Mouse (Mus musculus) adipocyte (in vitro differentiated cells): Measurements from ENCODE around the gene Proser2.
A peak's percentile ranks its signal among the peaks of the same experiment; 100 is the strongest.

ENCODE experiments used
- DNase-seq: peaks from one replicate; pipeline ENCODE4 v3.0.0-alpha.2; 2016; ENCODE audit warnings: low spot score

Gene Proser2

GRCm38 (mm10) chr2:6129555-6130355 is at the start of gene Proser2:
TSS of gene Proser2 (minus strand) at chr2:6130211.
- DNase-seq: no peak

GRCm38 (mm10) chr2:6179749-6180117 is 49.7 kb upstream of the Proser2 start:
- no peak for DNase-seq

- DNase-seq: no peak
Measured at GRCm38 (mm10) chr2:6178901-6179748, 49.1 kb upstream of the Proser2 start.

GRCm38 (mm10) chr2:6173013-6173412 is 43.0 kb upstream of the Proser2 start:
- DNase-seq: no peak

- no peak for DNase-seq
Measured at GRCm38 (mm10) chr2:6168560-6168959, 38.5 kb upstream of the Proser2 start.

GRCm38 (mm10) chr2:6167843-6168558 is 38.0 kb upstream of the Proser2 start:
- peak; percentile 89 for DNase-seq

GRCm38 (mm10) chr2:6165771-6166170 is 35.8 kb upstream of the Proser2 start:
- DNase-seq: peak; percentile 72

- DNase-seq: no peak
Measured at GRCm38 (mm10) chr2:6164606-6165290, 34.7 kb upstream of the Proser2 start.

- no peak for DNase-seq
Measured at GRCm38 (mm10) chr2:6162366-6163040, 32.5 kb upstream of the Proser2 start.

- DNase-seq: no peak
Measured at GRCm38 (mm10) chr2:6159735-6160134, 29.7 kb upstream of the Proser2 start.

GRCm38 (mm10) chr2:6159219-6159618 is 29.2 kb upstream of the Proser2 start:
- no peak for DNase-seq

GRCm38 (mm10) chr2:6157635-6158034 is 27.6 kb upstream of the Proser2 start:
- no peak for DNase-seq

GRCm38 (mm10) chr2:6157208-6157607 is 27.2 kb upstream of the Proser2 start:
- DNase-seq: no peak

- DNase-seq: no peak
Measured at GRCm38 (mm10) chr2:6149801-6150200, 19.8 kb upstream of the Proser2 start.

GRCm38 (mm10) chr2:6146901-6147300 is 16.9 kb upstream of the Proser2 start:
- DNase-seq: no peak

- no peak for DNase-seq
Measured at GRCm38 (mm10) chr2:6146257-6146656, 16.2 kb upstream of the Proser2 start.

GRCm38 (mm10) chr2:6145611-6146010 is 15.6 kb upstream of the Proser2 start:
- no peak for DNase-seq

- no peak for DNase-seq
Measured at GRCm38 (mm10) chr2:6142915-6143654, 13.1 kb upstream of the Proser2 start.

GRCm38 (mm10) chr2:6140572-6141161 is 10.7 kb upstream of the Proser2 start:
- DNase-seq: no peak

- DNase-seq: no peak
Measured at GRCm38 (mm10) chr2:6133871-6134270, 3.9 kb upstream of the Proser2 start.
